Mouse (Mus musculus): ENCODE measurements around the gene Pkd1l1. TPM values are rescaled to one million over a fixed set of nuclear protein-coding genes. Genes with fewer than 3 reads are reported as not detected.

The Pkd1l1 gene
- polyA plus RNA-seq (2014; fragmentation: Nextera tagmentation; extraction: Ambion mirVana) = 0.07 TPM in 1 of 2 replicates, not detected in the other

GRCm38 (mm10) chr11:8973166-8973565 lies at the start of gene Pkd1l1:
TSS of gene Pkd1l1 (minus strand) at chr11:8973266.
- H3K9me3 ChIP-seq (ENCODE audit: control insufficient read depth, low read length) = no peaks in the 10 kb centered on the region
- no peaks in the 10 kb centered on the region for H3K27me3 ChIP-seq (ENCODE audit: control insufficient read depth, insufficient read depth, low read length)
- H3K4me3 ChIP-seq (ENCODE audit: low read depth, low read length) = no peak within 1 kb of the TSS
- ATAC-seq (ENCODE audit: low FRiP score) (no peak), DNase-seq (ENCODE audit: low spot score) (no peak)
- H3K4me1 ChIP-seq (replicated peaks; ENCODE audit: control insufficient read depth, insufficient read depth, low read length) = no peaks in the 10 kb centered on the region
- H3K4me2 ChIP-seq (replicated peaks; ENCODE audit: low read depth, low read length) = no peak within 1 kb of the TSS
- H3K36me3 ChIP-seq (ENCODE audit: control insufficient read depth, insufficient read depth, low read length) = no peaks in the 10 kb centered on the region
- H3K9ac ChIP-seq (ENCODE audit: low read depth, low read length) = no peak within 1 kb of the TSS
- 70% methylated on average over 3 of the region's 3 CpGs for WGBS
- no peak within 1 kb of the TSS for H3K27ac ChIP-seq (ENCODE audit: low read depth, low read length)

DNA sequence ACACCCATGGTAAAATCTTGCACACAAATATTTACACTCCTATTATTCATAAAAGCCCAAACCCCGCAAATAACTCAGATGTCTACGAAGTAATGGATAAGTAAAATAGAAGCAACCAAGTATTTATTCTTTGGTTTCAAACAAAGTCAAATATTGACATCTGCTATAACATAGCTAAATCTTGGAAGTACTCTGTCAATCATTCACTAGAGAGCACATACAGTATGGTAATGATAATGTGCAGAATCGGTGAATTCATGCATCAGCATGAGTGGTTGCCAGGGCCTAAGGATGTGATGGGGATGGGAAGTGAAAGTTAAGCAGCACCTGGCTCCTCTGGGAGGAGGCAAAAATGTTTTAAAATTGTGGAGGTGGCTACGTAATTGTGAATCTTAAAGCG lies 47.1 kb upstream of the Pkd1l1 start:
- ATAC-seq (ENCODE audit: low FRiP score) = no peak
- no peak overlapping the region for H3K9ac ChIP-seq (ENCODE audit: low read depth, low read length)
- no peaks in the 10 kb centered on the region for H3K9me3 ChIP-seq (ENCODE audit: control insufficient read depth, low read length)
- H3K4me2 ChIP-seq (replicated peaks; ENCODE audit: low read depth, low read length) = no peak overlapping the region
- 96% methylated on average over 5 of the region's 5 CpGs for WGBS
- H3K36me3 ChIP-seq (ENCODE audit: control insufficient read depth, insufficient read depth, low read length) = no peaks in the 10 kb centered on the region
- DNase-seq (ENCODE audit: low spot score) = no peak
- H3K4me3 ChIP-seq (ENCODE audit: low read depth, low read length) = no peak overlapping the region
- H3K27ac ChIP-seq (ENCODE audit: low read depth, low read length) = no peak overlapping the region
- no peaks in the 10 kb centered on the region for H3K4me1 ChIP-seq (replicated peaks; ENCODE audit: control insufficient read depth, insufficient read depth, low read length)
- H3K27me3 ChIP-seq (ENCODE audit: control insufficient read depth, insufficient read depth, low read length) = no peaks in the 10 kb centered on the region

- DNase-seq (ENCODE audit: low spot score) (no peak), ATAC-seq (ENCODE audit: low FRiP score) (no peak)
- no peak overlapping the region for H3K4me3 ChIP-seq (ENCODE audit: low read depth, low read length)
- H3K9me3 ChIP-seq (ENCODE audit: control insufficient read depth, low read length) = no peaks in the 10 kb centered on the region
- H3K27me3 ChIP-seq (ENCODE audit: control insufficient read depth, insufficient read depth, low read length) = no peaks in the 10 kb centered on the region
- no peaks in the 10 kb centered on the region for H3K4me1 ChIP-seq (replicated peaks; ENCODE audit: control insufficient read depth, insufficient read depth, low read length)
- no peaks in the 10 kb centered on the region for H3K36me3 ChIP-seq (ENCODE audit: control insufficient read depth, insufficient read depth, low read length)
- no peak overlapping the region for H3K27ac ChIP-seq (ENCODE audit: low read depth, low read length)
- no peak overlapping the region for H3K4me2 ChIP-seq (replicated peaks; ENCODE audit: low read depth, low read length)
- 82% methylated on average over 6 of the region's 6 CpGs for WGBS
- no peak overlapping the region for H3K9ac ChIP-seq (ENCODE audit: low read depth, low read length)
These were observed 45.6 kb upstream of the Pkd1l1 start for GRCm38 (mm10) chr11:9018491-9019267.

DNA sequence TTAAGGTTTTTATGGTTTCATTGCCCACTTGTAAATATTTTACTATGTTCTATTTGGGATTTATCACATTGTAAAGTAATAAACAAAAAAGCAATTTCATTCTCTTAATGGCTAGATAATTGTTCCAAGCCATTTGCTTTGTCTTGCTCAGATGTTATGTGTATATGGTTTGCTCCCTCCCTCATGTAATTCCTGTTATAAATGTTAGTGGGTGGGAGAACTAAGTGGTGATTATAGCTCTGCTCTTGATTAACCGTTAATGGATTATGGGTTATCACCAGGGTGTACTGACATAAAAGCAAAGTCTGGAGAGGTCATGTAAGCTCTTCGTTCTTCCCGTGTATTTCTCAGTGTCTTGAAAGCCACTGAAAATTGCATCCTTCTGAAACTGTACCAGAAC lies 41.7 kb upstream of the Pkd1l1 start:
- H3K4me3 ChIP-seq (ENCODE audit: low read depth, low read length) = no peak overlapping the region
- no peaks in the 10 kb centered on the region for H3K9me3 ChIP-seq (ENCODE audit: control insufficient read depth, low read length)
- ATAC-seq (ENCODE audit: low FRiP score) = no peak
- H3K9ac ChIP-seq (ENCODE audit: low read depth, low read length) = no peak overlapping the region
- no peak overlapping the region for H3K4me2 ChIP-seq (replicated peaks; ENCODE audit: low read depth, low read length)
- no peak overlapping the region for H3K27ac ChIP-seq (ENCODE audit: low read depth, low read length)
- H3K36me3 ChIP-seq (ENCODE audit: control insufficient read depth, insufficient read depth, low read length) = no peaks in the 10 kb centered on the region
- DNase-seq (ENCODE audit: low spot score) = no peak
- H3K27me3 ChIP-seq (ENCODE audit: control insufficient read depth, insufficient read depth, low read length) = no peaks in the 10 kb centered on the region
- 90% methylated on average over 3 of the region's 3 CpGs for WGBS
- H3K4me1 ChIP-seq (replicated peaks; ENCODE audit: control insufficient read depth, insufficient read depth, low read length) = no peaks in the 10 kb centered on the region

DNA sequence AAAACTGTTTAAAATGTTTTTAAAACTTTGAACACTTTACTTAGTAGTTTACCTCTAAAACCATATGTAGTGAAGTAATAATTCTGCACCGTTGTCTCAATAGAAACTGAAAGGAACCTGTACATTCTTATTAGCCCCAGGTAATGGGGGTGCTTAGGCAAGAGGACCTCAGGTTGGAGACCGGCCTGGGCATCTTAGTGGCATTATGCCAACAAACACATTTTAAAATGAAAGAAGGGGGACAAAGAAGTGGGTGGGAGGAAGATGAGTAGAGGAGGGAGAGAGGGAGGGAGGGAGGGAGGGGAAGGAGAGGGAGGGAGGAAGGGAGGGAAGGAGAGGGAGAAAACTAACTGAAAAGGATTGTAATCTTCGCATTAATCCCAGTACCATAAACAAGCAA lies 38.3 kb upstream of the Pkd1l1 start:
- H3K27me3 ChIP-seq (ENCODE audit: control insufficient read depth, insufficient read depth, low read length) = no peaks in the 10 kb centered on the region
- peak overlapping the region; percentile 75 for H3K4me2 ChIP-seq (replicated peaks; ENCODE audit: low read depth, low read length)
- DNase-seq (ENCODE audit: low spot score) = peak; percentile 42
- no peak overlapping the region for H3K27ac ChIP-seq (ENCODE audit: low read depth, low read length)
- H3K9me3 ChIP-seq (ENCODE audit: control insufficient read depth, low read length) = no peaks in the 10 kb centered on the region
- H3K36me3 ChIP-seq (ENCODE audit: control insufficient read depth, insufficient read depth, low read length) = no peaks in the 10 kb centered on the region
- WGBS = 3% methylated on average over 3 of the region's 3 CpGs
- no peaks in the 10 kb centered on the region for H3K4me1 ChIP-seq (replicated peaks; ENCODE audit: control insufficient read depth, insufficient read depth, low read length)
- peak overlapping the region; percentile 64 for H3K4me3 ChIP-seq (ENCODE audit: low read depth, low read length)
- H3K9ac ChIP-seq (ENCODE audit: low read depth, low read length) = peak overlapping the region; percentile 76
- peak; percentile 58 for ATAC-seq (ENCODE audit: low FRiP score)

GRCm38 (mm10) chr11:9010853-9011339 lies 37.8 kb upstream of the Pkd1l1 start, which contains the start of gene Hus1:
TSS of gene Hus1 (minus strand) at chr11:9011191.
- peak within 1 kb of the TSS; percentile 76 for H3K27ac ChIP-seq (ENCODE audit: low read depth, low read length)
- peak within 1 kb of the TSS; percentile 75 for H3K4me2 ChIP-seq (replicated peaks; ENCODE audit: low read depth, low read length)
- no peaks in the 10 kb centered on the region for H3K27me3 ChIP-seq (ENCODE audit: control insufficient read depth, insufficient read depth, low read length)
- no peaks in the 10 kb centered on the region for H3K36me3 ChIP-seq (ENCODE audit: control insufficient read depth, insufficient read depth, low read length)
- H3K4me3 ChIP-seq (ENCODE audit: low read depth, low read length) = peak within 1 kb of the TSS; percentile 64
- no peaks in the 10 kb centered on the region for H3K4me1 ChIP-seq (replicated peaks; ENCODE audit: control insufficient read depth, insufficient read depth, low read length)
- under 1% methylated on average over 43 of the region's 43 CpGs for WGBS
- DNase-seq (ENCODE audit: low spot score) = peak; percentile 85
- ATAC-seq (ENCODE audit: low FRiP score) = peak; percentile 97
- no peaks in the 10 kb centered on the region for H3K9me3 ChIP-seq (ENCODE audit: control insufficient read depth, low read length)
- peak within 1 kb of the TSS; percentile 76 for H3K9ac ChIP-seq (ENCODE audit: low read depth, low read length)

DNA sequence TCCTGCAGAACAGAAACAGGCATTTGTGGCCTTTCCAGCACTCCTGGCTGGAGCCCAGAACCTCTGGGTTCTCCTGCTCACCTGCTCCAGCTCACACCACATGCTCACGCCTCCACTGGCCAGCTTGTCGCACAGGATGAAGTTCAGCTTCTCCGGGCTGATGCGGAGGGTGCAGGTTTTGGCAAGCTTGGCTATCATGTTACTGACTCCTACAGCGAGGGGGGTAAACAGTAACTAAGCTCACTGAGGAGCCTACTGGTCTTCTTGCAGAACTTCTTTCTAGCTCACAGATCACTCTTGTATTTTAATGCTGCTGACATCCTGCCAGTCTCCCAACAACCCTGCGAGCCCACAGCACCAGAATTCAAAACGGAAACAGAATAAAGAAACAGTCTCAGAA lies 37.4 kb upstream of the Pkd1l1 start:
- WGBS = under 1% methylated on average over 7 of the region's 7 CpGs
- H3K27me3 ChIP-seq (ENCODE audit: control insufficient read depth, insufficient read depth, low read length) = no peaks in the 10 kb centered on the region
- ATAC-seq (ENCODE audit: low FRiP score) (peak; percentile 73), DNase-seq (ENCODE audit: low spot score) (no peak)
- peak overlapping the region; percentile 76 for H3K9ac ChIP-seq (ENCODE audit: low read depth, low read length)
- no peaks in the 10 kb centered on the region for H3K36me3 ChIP-seq (ENCODE audit: control insufficient read depth, insufficient read depth, low read length)
- peak overlapping the region; percentile 64 for H3K4me3 ChIP-seq (ENCODE audit: low read depth, low read length)
- no peaks in the 10 kb centered on the region for H3K4me1 ChIP-seq (replicated peaks; ENCODE audit: control insufficient read depth, insufficient read depth, low read length)
- H3K9me3 ChIP-seq (ENCODE audit: control insufficient read depth, low read length) = no peaks in the 10 kb centered on the region
- H3K4me2 ChIP-seq (replicated peaks; ENCODE audit: low read depth, low read length) = peak overlapping the region; percentile 75
- peak overlapping the region; percentile 76 for H3K27ac ChIP-seq (ENCODE audit: low read depth, low read length)

DNA sequence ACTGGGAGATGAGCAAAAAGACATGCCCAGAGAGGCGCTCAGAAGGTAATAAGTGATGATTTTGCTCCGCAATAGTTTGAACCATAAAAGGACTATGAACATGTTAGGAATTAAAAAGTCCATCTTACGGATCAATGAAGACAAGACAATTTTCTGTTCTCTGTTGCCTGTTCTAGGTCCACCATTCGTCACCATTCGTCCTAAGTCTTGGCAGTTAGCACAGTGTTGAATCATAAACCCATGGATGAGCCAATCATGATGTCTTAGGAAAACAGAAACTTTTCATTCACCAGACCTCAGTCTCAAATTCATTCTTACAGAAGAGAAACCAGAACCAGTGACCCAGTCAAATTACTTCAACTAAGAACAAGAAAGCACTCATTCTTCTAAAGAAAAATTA lies 35.7 kb upstream of the Pkd1l1 start:
- no peaks in the 10 kb centered on the region for H3K27me3 ChIP-seq (ENCODE audit: control insufficient read depth, insufficient read depth, low read length)
- no peak for DNase-seq (ENCODE audit: low spot score)
- no peak for ATAC-seq (ENCODE audit: low FRiP score)
- H3K4me1 ChIP-seq (replicated peaks; ENCODE audit: control insufficient read depth, insufficient read depth, low read length) = no peaks in the 10 kb centered on the region
- H3K9me3 ChIP-seq (ENCODE audit: control insufficient read depth, low read length) = no peaks in the 10 kb centered on the region
- H3K9ac ChIP-seq (ENCODE audit: low read depth, low read length) = no peak overlapping the region
- 0 out of 2 replicates have a peak, but pooled peaks cover 3% of the 10 kb centered on the region for H3K36me3 ChIP-seq (ENCODE audit: control insufficient read depth, insufficient read depth, low read length)
- no peak overlapping the region for H3K4me2 ChIP-seq (replicated peaks; ENCODE audit: low read depth, low read length)
- no peak overlapping the region for H3K27ac ChIP-seq (ENCODE audit: low read depth, low read length)
- WGBS = 95% methylated on average over 5 of the region's 5 CpGs
- H3K4me3 ChIP-seq (ENCODE audit: low read depth, low read length) = no peak overlapping the region

GRCm38 (mm10) chr11:8988084-8988483 lies 15.0 kb upstream of the Pkd1l1 start:
- H3K4me2 ChIP-seq (replicated peaks; ENCODE audit: low read depth, low read length) = no peak overlapping the region
- ATAC-seq (ENCODE audit: low FRiP score) (no peak), DNase-seq (ENCODE audit: low spot score) (no peak)
- H3K27me3 ChIP-seq (ENCODE audit: control insufficient read depth, insufficient read depth, low read length) = no peaks in the 10 kb centered on the region; the same call in 1 of the 2 replicates
- no peaks in the 10 kb centered on the region for H3K9me3 ChIP-seq (ENCODE audit: control insufficient read depth, low read length)
- H3K27ac ChIP-seq (ENCODE audit: low read depth, low read length) = no peak overlapping the region
- H3K4me3 ChIP-seq (ENCODE audit: low read depth, low read length) = no peak overlapping the region
- whole genome bisulfite sequencing = 66% methylated on average over 4 of the region's 4 CpGs
- H3K36me3 ChIP-seq (ENCODE audit: control insufficient read depth, insufficient read depth, low read length) = no peaks in the 10 kb centered on the region
- H3K9ac ChIP-seq (ENCODE audit: low read depth, low read length) = no peak overlapping the region
- no peaks in the 10 kb centered on the region for H3K4me1 ChIP-seq (replicated peaks; ENCODE audit: control insufficient read depth, insufficient read depth, low read length)
